Mouse (Mus musculus) cerebellum, postnatal 4 days (tissue): Measurements from ENCODE around the gene Lrit2.

Experiments used
- DNase-seq, 2 experiments: peaks; one replicate each; pipeline ENCODE4 v3.0.0; 2022; ENCODE audit warnings: low spot score in 2 of 2, mixed read lengths in 1 of 2

Lrit2 gene

GRCm38 (mm10) chr14:37111371-37111770, 43.6 kb downstream of the Lrit2 start:
- no peak for DNase-seq

GRCm38 (mm10) chr14:37112931-37113330, 45.2 kb downstream of the Lrit2 start:
- DNase-seq = no peak

GRCm38 (mm10) chr14:37113922-37114321, 46.2 kb downstream of the Lrit2 start, which contains the start of gene 2610528A11Rik:
Gene 2610528A11Rik, minus strand, starts transcription at chr14:37114022.
- no peak for DNase-seq

GRCm38 (mm10) chr14:37119233-37119632, 51.5 kb downstream of the Lrit2 start:
- DNase-seq = no peak
